Mouse (Mus musculus) intestine, postnatal 0 days (tissue): ENCODE data around the gene Lin7a. TPM values are rescaled to one million over a fixed set of nuclear protein-coding genes. Genes with fewer than 3 reads are reported as not detected.

ENCODE experiments used
- ATAC-seq: fragments of 200-750 bp; cut with Nextera tagmentation; 2 replicates; pipeline ENCODE4 v1.8.0; 2017; ENCODE audit warnings: mild to moderate bottlenecking, moderate TSS enrichment, moderate library complexity
- H3K27ac ChIP-seq: fragments of 300-500 bp; sonication (generic); 2 replicates; pipeline ENCODE4 v1.5.1; 2014; ENCODE audit warnings: mild to moderate bottlenecking, low read depth, low read length, moderate library complexity
- H3K27me3 ChIP-seq: fragments of 300-500 bp; sonication (generic); replicated peaks from 2 replicates; pipeline ENCODE4 v1.6.1; 2014; ENCODE audit warnings: low read length, mixed read lengths; ENCODE audit not compliant: control insufficient read depth, insufficient read depth
- H3K36me3 ChIP-seq: fragments of 300-500 bp; sonication (generic); 2 replicates; pipeline ENCODE4 v1.6.1; 2014; ENCODE audit warnings: mild to moderate bottlenecking, moderate library complexity; ENCODE audit not compliant: control insufficient read depth, insufficient read depth
- H3K4me1 ChIP-seq: fragments of 300-500 bp; sonication (generic); replicated peaks from 2 replicates; pipeline ENCODE4 v1.6.1; 2014; ENCODE audit warnings: antibody characterized with exemption, low read length, mixed read lengths; ENCODE audit not compliant: control insufficient read depth, insufficient read depth
- H3K4me2 ChIP-seq: fragments of 300-500 bp; sonication (generic); replicated peaks from 2 replicates; pipeline ENCODE4 v1.6.1; 2014; ENCODE audit warnings: low read depth, mild to moderate bottlenecking, moderate library complexity
- H3K4me3 ChIP-seq: fragments of 300-500 bp; sonication (generic); 2 replicates; pipeline ENCODE4 v1.5.1; 2014; ENCODE audit warnings: low read depth, low read length
- H3K9ac ChIP-seq: fragments of 300-500 bp; sonication (generic); 2 replicates; pipeline ENCODE4 v1.6.1; 2014; ENCODE audit warnings: mild to moderate bottlenecking, low read depth, low read length
- H3K9me3 ChIP-seq: fragments of 300-500 bp; sonication (generic); 2 replicates; pipeline ENCODE4 v1.6.1; 2016; ENCODE audit warnings: mixed run types; ENCODE audit not compliant: control insufficient read depth
- CTCF ChIP-seq: sonication (generic); IDR thresholded peaks from 2 replicates; pipeline ENCODE4 v1.5.1; 2016; ENCODE audit warnings: low read depth, mild to moderate bottlenecking, control low read depth, antibody characterized with exemption, moderate library complexity
- WGBS: fragments of 180-500 bp; shearing (Covaris S2); extraction: QIAGEN DNeasy Blood & Tissue Kit; methylation state at CpG from one replicate; pipeline ENCODE4 v1.1.7; 2014; 5-methylcytosine and 5-hydroxymethylcytosine counted together
- polyA plus RNA-seq: library from polyadenylated mRNA; unstranded; fragments of >200 nt; fragmentation: Nextera tagmentation; extraction: Ambion mirVana; gene quantifications from 2 replicates; pipeline ENCODE4 v1.2.1, GENCODE M21; 2015

Gene Lin7a
- polyA plus RNA-seq, 1 experiment from 2014 or later, result 0.90 TPM

DNA sequence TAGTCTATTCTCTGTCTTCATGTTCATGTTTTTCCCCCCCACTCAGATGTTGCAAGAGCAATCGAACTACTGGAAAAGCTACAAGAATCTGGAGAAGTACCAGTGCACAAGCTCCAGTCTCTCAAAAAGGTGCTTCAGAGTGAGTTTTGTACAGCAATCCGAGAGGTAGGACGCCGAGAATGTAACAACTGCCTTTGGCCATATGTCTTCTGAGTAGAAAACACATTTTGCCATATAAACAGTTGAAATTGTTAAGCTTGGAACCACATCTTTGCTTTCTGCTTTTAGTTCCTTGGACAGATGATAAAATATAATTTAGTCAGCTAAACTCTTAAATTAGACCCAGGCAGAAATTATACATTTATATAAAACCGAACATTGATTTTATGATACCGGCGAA is 52.4 kb downstream of the Lin7a start:
- H3K36me3 ChIP-seq, result no peaks in the 10 kb centered on the region
- no peak overlapping the region for H3K27ac ChIP-seq
- no peak overlapping the region for H3K4me2 ChIP-seq
- no peak for TF ChIP-seq CTCF
- H3K4me1 ChIP-seq, result no peaks in the 10 kb centered on the region
- no peak overlapping the region for H3K9ac ChIP-seq
- no peak overlapping the region for H3K4me3 ChIP-seq
- ATAC-seq, result no peak
- H3K9me3 ChIP-seq, result no peaks in the 10 kb centered on the region
- 95% methylated on average over 7 of the region's 7 CpGs for WGBS
- no peaks in the 10 kb centered on the region for H3K27me3 ChIP-seq

DNA sequence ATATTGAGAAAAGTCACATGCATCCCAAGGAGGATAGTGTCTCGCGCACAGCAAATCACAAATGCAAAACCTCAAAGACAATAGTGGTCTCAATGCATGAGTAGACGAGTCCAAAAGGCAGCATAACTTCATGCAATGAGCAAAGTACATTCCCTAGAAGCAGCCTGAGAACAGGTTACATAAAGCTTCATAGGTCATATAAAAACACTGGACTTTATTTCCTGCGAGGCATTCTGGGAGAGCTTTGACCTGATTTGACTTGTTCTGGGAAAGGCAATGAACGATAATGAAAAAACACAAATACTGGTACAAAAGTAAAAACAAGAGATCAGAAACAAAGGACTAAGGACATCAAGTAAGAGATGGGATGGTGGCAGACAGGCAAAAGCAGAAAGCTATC is 54.1 kb downstream of the Lin7a start:
- no peaks in the 10 kb centered on the region for H3K36me3 ChIP-seq
- H3K4me2 ChIP-seq, result no peak overlapping the region
- TF ChIP-seq CTCF, result no peak
- no peaks in the 10 kb centered on the region for H3K27me3 ChIP-seq
- H3K9ac ChIP-seq, result no peak overlapping the region
- no peak overlapping the region for H3K4me3 ChIP-seq
- 0 out of 2 replicates have a peak, but pooled peaks have one; percentile 51 for ATAC-seq
- 71% methylated on average over 5 of the region's 5 CpGs for WGBS
- no peaks in the 10 kb centered on the region for H3K9me3 ChIP-seq
- H3K4me1 ChIP-seq, result no peaks in the 10 kb centered on the region
- H3K27ac ChIP-seq, result no peak overlapping the region

DNA sequence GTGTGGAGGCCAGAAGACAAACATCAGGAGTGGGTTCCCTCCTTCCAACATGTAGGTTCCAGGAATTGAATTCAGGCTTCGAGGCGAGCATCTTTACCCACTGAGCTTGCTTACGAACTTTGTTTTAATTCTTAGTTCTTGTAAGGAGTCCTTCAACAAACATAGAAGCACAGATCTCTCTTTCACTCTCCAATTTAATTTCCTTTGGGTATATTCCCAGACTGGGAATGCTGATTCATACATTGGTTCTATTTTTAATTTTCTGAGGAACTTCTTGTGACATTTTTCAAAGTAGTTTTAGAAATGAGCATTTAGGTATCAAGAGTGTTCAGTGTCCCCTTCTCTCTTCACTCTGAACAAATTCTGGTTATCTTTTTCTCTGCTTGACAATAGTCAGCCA is 68.0 kb downstream of the Lin7a start:
- no peak overlapping the region for H3K4me3 ChIP-seq
- 93% methylated on average over 3 of the region's 3 CpGs for WGBS
- H3K4me1 ChIP-seq, result no peaks in the 10 kb centered on the region
- H3K27me3 ChIP-seq, result no peaks in the 10 kb centered on the region
- H3K27ac ChIP-seq, result no peak overlapping the region
- H3K9me3 ChIP-seq, result no peaks in the 10 kb centered on the region
- no peaks in the 10 kb centered on the region for H3K36me3 ChIP-seq
- no peak overlapping the region for H3K4me2 ChIP-seq
- no peak for TF ChIP-seq CTCF
- no peak for ATAC-seq
- H3K9ac ChIP-seq, result no peak overlapping the region

DNA sequence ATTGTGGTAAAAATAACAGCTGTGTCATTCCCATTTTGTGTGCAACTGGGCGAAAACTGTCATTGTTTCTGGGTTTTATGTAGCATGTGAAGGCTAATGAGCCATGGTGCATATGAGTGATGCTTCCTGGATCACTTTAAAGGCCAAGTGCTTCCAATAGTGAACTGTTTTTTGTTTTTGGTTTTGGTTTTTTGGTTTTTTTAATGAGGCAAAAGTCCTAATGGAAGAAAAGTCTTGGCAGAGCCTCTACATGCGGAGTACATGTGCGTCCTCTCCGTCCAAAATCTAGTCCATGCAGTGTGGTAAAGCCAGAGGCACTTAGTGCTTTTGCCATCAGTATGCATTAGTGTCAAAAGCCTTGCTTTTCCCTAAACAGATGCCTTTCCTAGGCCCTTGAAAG is 69.7 kb downstream of the Lin7a start:
- Histone ChIP-seq H3K4me1 (no peaks in the 10 kb centered on the region), H3K9ac (no peak overlapping the region), H3K27ac (no peak overlapping the region), H3K9me3 (no peaks in the 10 kb centered on the region), H3K27me3 (no peaks in the 10 kb centered on the region), H3K4me2 (no peak overlapping the region), H3K36me3 (no peaks in the 10 kb centered on the region), H3K4me3 (no peak overlapping the region)
- no peak for ATAC-seq
- 84% methylated on average over 4 of the region's 4 CpGs for WGBS
- TF ChIP-seq CTCF, result no peak

DNA sequence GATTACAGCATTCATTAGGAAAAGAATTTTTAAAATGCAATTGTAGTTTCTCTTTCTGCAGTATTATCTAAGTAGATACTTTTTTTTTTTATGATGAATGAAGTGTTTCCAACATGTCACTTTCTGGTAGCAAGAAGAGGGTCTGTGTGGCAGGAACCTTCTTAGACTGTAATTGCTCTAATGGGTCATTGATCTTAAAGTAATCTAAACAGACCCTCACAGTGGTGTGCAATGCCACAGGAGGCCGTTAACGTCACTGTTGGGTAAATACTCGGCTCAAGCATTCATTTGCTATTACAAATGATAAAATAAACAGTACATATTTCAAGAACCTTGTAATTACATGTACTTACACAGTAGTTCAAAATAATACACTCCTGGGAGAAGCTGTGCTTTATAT is 72.7 kb downstream of the Lin7a start:
- Histone ChIP-seq H3K27ac (no peak overlapping the region), H3K4me3 (no peak overlapping the region), H3K27me3 (no peaks in the 10 kb centered on the region), H3K4me1 (no peaks in the 10 kb centered on the region), H3K36me3 (no peaks in the 10 kb centered on the region), H3K9me3 (no peaks in the 10 kb centered on the region), H3K4me2 (no peak overlapping the region), H3K9ac (no peak overlapping the region)
- WGBS, result 38% methylated on average over 3 of the region's 3 CpGs
- no peak for ATAC-seq
- no peak for TF ChIP-seq CTCF

DNA sequence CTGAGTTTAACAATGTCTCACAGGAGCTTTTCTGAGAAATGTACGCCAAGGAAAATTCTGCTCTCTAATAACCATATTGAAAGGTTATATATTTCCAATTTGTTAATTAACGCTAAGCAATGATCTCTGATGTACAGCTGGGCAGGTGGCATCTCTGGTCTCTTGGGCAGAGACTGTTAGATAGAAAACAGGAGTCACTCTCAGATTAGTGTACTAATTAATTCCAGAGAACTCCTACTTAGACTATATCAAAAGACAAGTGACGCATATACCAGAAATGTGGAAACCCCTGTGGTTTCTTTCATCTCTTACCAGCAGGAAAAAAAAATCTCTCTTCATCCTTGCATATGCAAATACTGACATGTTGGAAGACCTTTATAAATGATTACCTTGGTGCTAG is 76.4 kb downstream of the Lin7a start:
- no peak for TF ChIP-seq CTCF
- Histone ChIP-seq H3K4me2 (no peak overlapping the region), H3K9ac (no peak overlapping the region), H3K27me3 (no peaks in the 10 kb centered on the region), H3K4me1 (no peaks in the 10 kb centered on the region), H3K9me3 (no peaks in the 10 kb centered on the region), H3K27ac (no peak overlapping the region), H3K36me3 (no peaks in the 10 kb centered on the region), H3K4me3 (no peak overlapping the region)
- no peak for ATAC-seq
- 88% methylated on average over 3 of the region's 3 CpGs for WGBS
